Mouse (Mus musculus) erythroblast, embryonic 14.5 days (primary cell): Measurements from ENCODE around the gene Slc35g3. TPM values are rescaled to one million over a fixed set of nuclear protein-coding genes. Genes with fewer than 3 reads are reported as not detected.

Source experiments
- H3K27me3 ChIP-seq: 2 replicates; pipeline ENCODE4 v1.6.1; 2012; ENCODE audit warnings: inconsistent platforms; ENCODE audit not compliant: control insufficient read depth
- H3K36me3 ChIP-seq: 2 replicates; pipeline ENCODE4 v1.6.1; 2012; ENCODE audit warnings: mild to moderate bottlenecking, inconsistent platforms; ENCODE audit not compliant: control insufficient read depth
- H3K4me1 ChIP-seq: 2 replicates; pipeline ENCODE4 v1.6.1; 2012; ENCODE audit warnings: inconsistent platforms; ENCODE audit not compliant: control insufficient read depth
- H3K4me3 ChIP-seq: replicated peaks from 2 replicates; pipeline ENCODE3; 2012; ENCODE audit warnings: moderate library complexity, mild to moderate bottlenecking, inconsistent platforms
- H3K9me3 ChIP-seq: 2 replicates; pipeline ENCODE4 v1.6.1; 2012; ENCODE audit warnings: low read length, inconsistent platforms, mixed read lengths; ENCODE audit not compliant: control insufficient read depth
- GATA1 ChIP-seq: IDR thresholded peaks from 2 replicates; pipeline ENCODE4 v1.6.1; 2012; ENCODE audit warnings: low read length, inconsistent platforms, mixed read lengths
- TAL1 ChIP-seq: IDR thresholded peaks from 3 replicates; pipeline ENCODE4 v1.6.1; 2012; ENCODE audit warnings: low read length, inconsistent platforms, mixed read lengths
- polyA plus RNA-seq: library from polyadenylated mRNA; stranded (reverse); fragments of >175 nt; gene quantifications from 2 replicates; pipeline ENCODE4 v1.2.3, GENCODE M21; 2012

The Slc35g3 gene
- not detected in 2 replicates for polyA plus RNA-seq

GRCm38 (mm10) chr11:69761868-69762267, at the start of gene Slc35g3:
Gene Slc35g3 (minus strand): TSS chr11:69761968.
- H3K36me3 ChIP-seq, result peaks cover 5% of the 10 kb centered on the region
- TF ChIP-seq GATA1 (no peak), TAL1 (no peak)

GRCm38 (mm10) chr11:69810280-69810679, 48.5 kb upstream of the Slc35g3 start:
- TF ChIP-seq TAL1, result no peak
- no peak for TF ChIP-seq GATA1
- Histone ChIP-seq H3K4me3 (no peak overlapping the region), H3K27me3 (peaks cover 65% of the 10 kb centered on the region), H3K36me3 (no peaks in the 10 kb centered on the region), H3K4me1 (peaks cover 2% of the 10 kb centered on the region; the same call in 1 of the 2 replicates), H3K9me3 (0 out of 2 replicates have a peak, but pooled peaks cover 2% of the 10 kb centered on the region)

More at GRCm38 (mm10) chr11:69761868-69762267, at the start of gene Slc35g3:
- no peak within 1 kb of the TSS for H3K4me3 ChIP-seq
- H3K27me3 ChIP-seq, result peaks cover 12% of the 10 kb centered on the region
- peaks cover 46% of the 10 kb centered on the region for H3K4me1 ChIP-seq
- no peaks in the 10 kb centered on the region for H3K9me3 ChIP-seq

GRCm38 (mm10) chr11:69807641-69808040, 45.9 kb upstream of the Slc35g3 start:
- Histone ChIP-seq H3K4me3 (no peak overlapping the region), H3K9me3 (peaks cover 17% of the 10 kb centered on the region; the same call in 1 of the 2 replicates), H3K4me1 (peaks cover 27% of the 10 kb centered on the region), H3K36me3 (no peaks in the 10 kb centered on the region), H3K27me3 (peaks cover 79% of the 10 kb centered on the region)
- TF ChIP-seq TAL1 (no peak), GATA1 (no peak)

- Histone ChIP-seq H3K27me3 (peaks cover 87% of the 10 kb centered on the region), H3K36me3 (no peaks in the 10 kb centered on the region), H3K9me3 (peaks cover 29% of the 10 kb centered on the region), H3K4me1 (peaks cover 33% of the 10 kb centered on the region), H3K4me3 (no peak overlapping the region)
- TF ChIP-seq TAL1 (no peak), GATA1 (no peak)
These were observed 44.6 kb upstream of the Slc35g3 start for GRCm38 (mm10) chr11:69806378-69806777.

GRCm38 (mm10) chr11:69804972-69805909, 43.5 kb upstream of the Slc35g3 start, which contains the start of gene Tmem102:
Gene Tmem102 (minus strand): TSS chr11:69805624.
- Histone ChIP-seq H3K9me3 (peaks cover 38% of the 10 kb centered on the region), H3K4me3 (no peak within 1 kb of the TSS), H3K36me3 (no peaks in the 10 kb centered on the region), H3K4me1 (peaks cover 43% of the 10 kb centered on the region), H3K27me3 (peaks cover 87% of the 10 kb centered on the region)
- no peak for TF ChIP-seq TAL1

GRCm38 (mm10) chr11:69804652-69804940, 42.8 kb upstream of the Slc35g3 start:
- Histone ChIP-seq H3K36me3 (no peaks in the 10 kb centered on the region), H3K27me3 (peaks cover 88% of the 10 kb centered on the region), H3K4me3 (no peak overlapping the region), H3K4me1 (peaks cover 46% of the 10 kb centered on the region), H3K9me3 (peaks cover 42% of the 10 kb centered on the region)
- TF ChIP-seq TAL1, result no peak
- no peak for TF ChIP-seq GATA1

GRCm38 (mm10) chr11:69803786-69804651, 42.3 kb upstream of the Slc35g3 start:
- H3K36me3 ChIP-seq, result no peaks in the 10 kb centered on the region
- H3K4me3 ChIP-seq, result peak overlapping the region; percentile 45
- H3K4me1 ChIP-seq, result peaks cover 52% of the 10 kb centered on the region

GRCm38 (mm10) chr11:69803328-69803727, 41.6 kb upstream of the Slc35g3 start:
- peak overlapping the region; percentile 45 for H3K4me3 ChIP-seq
- peaks cover 94% of the 10 kb centered on the region for H3K27me3 ChIP-seq
- H3K36me3 ChIP-seq, result no peaks in the 10 kb centered on the region
- peaks cover 52% of the 10 kb centered on the region for H3K4me1 ChIP-seq
- TF ChIP-seq TAL1 (no peak), GATA1 (no peak)
- peaks cover 46% of the 10 kb centered on the region for H3K9me3 ChIP-seq

More at GRCm38 (mm10) chr11:69803786-69804651, 42.3 kb upstream of the Slc35g3 start:
- Histone ChIP-seq H3K9me3 (peaks cover 46% of the 10 kb centered on the region), H3K27me3 (peaks cover 88% of the 10 kb centered on the region)
- no peak for TF ChIP-seq GATA1
- TF ChIP-seq TAL1, result no peak
